Mouse (Mus musculus): Measurements from ENCODE around the gene Nampt.

Nampt gene

GRCm38 (mm10) chr12:32819416-32819815 is at the start of gene Nampt:
Nampt (plus strand) TSS chr12:32819545.
- DNase-seq (ENCODE audit: low read depth, low spot score), result peak; percentile 80

DNA sequence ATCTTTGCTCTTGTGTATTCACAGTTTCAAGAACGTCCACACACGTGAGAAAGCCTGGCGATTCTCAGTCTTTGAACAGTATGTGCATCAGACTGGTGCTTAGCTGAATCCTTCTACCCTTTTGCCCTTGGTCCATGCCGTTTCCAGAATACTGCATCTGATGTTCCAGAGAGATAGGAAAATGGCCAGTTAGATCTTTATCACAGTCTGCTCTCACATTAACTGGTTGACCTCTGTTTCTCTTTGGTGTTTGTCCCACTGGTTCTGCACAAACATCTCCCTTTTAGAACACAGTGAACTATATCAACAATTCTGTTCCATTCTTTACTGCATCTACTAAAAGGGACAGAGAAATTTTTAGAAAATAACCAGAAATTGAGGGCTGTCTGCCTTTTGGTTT is 48.6 kb upstream of the Nampt start:
- no peak for DNase-seq (ENCODE audit: low read depth, low spot score)

- no peak for DNase-seq (ENCODE audit: low read depth, low spot score)
Measured at GRCm38 (mm10) chr12:32774592-32774991, 44.8 kb upstream of the Nampt start.

- DNase-seq (ENCODE audit: low read depth, low spot score), result no peak
Measured at GRCm38 (mm10) chr12:32789092-32789491, 30.3 kb upstream of the Nampt start.

- no peak for DNase-seq (ENCODE audit: low read depth, low spot score)
Measured at GRCm38 (mm10) chr12:32795765-32796471, 23.4 kb upstream of the Nampt start.

GRCm38 (mm10) chr12:32797438-32797837 is 21.9 kb upstream of the Nampt start:
- DNase-seq (ENCODE audit: low read depth, low spot score), result no peak

DNA sequence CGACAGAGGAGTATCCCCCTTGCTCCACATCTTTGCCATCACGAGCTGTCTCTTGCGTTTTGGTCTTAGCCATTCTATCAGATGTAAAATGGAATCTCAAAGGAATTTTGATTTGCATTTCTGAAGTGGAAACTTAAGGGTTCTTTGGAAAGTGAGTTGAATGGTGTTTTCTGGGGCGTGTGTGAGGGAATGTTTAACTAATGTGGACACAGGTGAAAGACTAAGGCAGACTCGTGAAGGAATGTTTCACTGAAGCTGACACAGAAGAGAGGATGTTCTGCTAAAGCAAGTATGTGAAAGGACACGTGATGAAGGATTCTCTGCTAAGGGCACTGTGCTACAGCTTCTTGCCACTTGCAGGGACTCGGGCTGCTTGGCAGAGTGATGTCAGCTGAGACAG is 18.3 kb upstream of the Nampt start:
- no peak for DNase-seq (ENCODE audit: low read depth, low spot score)

DNA sequence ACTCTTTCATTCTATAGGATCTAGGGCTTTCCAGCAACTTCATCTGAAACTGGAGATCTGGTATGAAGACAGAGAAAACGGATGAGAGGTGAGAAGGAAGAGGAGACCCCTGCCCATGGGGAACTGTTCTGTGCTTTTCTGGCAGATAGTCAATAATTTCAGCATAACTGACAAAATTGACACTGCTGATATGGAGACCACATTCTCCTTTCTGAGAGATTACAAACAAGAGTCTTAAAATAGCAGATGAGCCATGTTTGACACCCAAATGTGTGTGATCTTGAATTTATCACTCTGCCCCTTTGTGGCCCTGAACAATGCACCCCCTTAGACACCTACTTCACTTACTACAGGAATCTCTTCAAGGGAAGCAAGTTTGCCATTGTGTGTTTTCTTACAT is 13.8 kb upstream of the Nampt start:
- DNase-seq (ENCODE audit: low read depth, low spot score), result no peak

- peak; percentile 99 for DNase-seq (ENCODE audit: low read depth, low spot score)
Measured at GRCm38 (mm10) chr12:32819823-32820605, 669 bp downstream of the Nampt start.

- DNase-seq (ENCODE audit: low read depth, low spot score), result peak; percentile 82
Measured at GRCm38 (mm10) chr12:32820688-32821503, 1.6 kb downstream of the Nampt start.

- DNase-seq (ENCODE audit: low read depth, low spot score), result no peak
Measured at GRCm38 (mm10) chr12:32821504-32822011, 2.2 kb downstream of the Nampt start.

GRCm38 (mm10) chr12:32822066-32822465 is 2.7 kb downstream of the Nampt start:
- DNase-seq (ENCODE audit: low read depth, low spot score), result no peak

- peak; percentile 93 for DNase-seq (ENCODE audit: low read depth, low spot score)
Measured at GRCm38 (mm10) chr12:32824586-32824985, 5.2 kb downstream of the Nampt start.

DNA sequence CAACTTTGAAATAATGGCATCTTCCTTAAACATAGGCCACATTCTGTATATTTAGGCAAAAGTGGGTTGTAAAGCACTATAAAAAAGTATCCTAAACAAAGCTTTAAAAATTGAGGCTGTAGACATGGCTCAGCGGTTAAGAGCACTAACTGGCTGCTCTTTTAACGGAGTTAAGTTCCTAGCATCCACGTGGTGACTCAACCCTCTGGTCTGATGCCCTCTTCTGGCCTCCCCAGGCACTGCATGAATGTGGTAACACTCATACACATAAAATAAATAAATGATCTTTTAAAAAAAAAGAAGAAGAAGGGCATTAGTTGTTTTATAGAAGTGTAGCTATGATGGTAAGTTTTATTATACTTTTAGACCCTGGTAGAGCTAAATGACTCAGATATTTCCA is 7.6 kb downstream of the Nampt start:
- DNase-seq (ENCODE audit: low read depth, low spot score), result peak; percentile 77

GRCm38 (mm10) chr12:32828137-32828760 is 8.9 kb downstream of the Nampt start:
- no peak for DNase-seq (ENCODE audit: low read depth, low spot score)

DNA sequence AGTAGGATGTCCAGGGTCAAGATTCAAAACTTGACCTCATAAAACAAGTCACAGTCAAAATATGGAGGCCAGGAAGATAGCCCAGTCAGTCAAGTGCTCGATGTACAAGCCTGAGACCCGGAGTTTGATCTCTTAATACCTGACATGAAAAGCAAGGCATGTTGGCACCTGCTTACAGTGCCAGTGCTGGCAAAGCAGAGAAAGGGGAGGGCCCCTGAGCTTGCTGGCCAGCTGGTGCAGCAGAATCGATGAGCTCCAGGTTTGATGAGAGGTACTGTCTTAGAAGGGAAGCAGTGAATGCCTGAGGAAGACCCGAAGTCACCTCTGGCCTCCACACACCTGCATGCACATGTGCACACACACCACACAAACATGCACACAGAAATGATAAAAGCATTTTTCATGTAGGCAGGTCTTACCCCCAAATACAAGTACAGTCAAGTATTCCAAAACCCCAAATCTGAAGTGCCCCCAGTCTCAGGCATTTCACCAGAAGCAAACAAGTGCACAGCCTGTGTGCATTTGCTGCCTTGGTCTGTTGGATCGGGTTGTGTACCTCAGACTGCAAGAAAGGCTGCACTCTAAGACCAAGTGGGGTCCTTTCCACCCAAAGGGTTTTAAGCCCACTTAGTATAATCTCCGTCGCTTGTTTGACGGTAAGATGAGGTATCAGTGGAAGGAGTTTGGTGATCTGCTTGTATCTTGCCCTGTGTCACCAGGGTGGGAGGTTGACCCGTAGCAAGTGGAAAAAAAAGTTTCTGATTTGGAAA is 10.2 kb downstream of the Nampt start:
- no peak for DNase-seq (ENCODE audit: low read depth, low spot score)

GRCm38 (mm10) chr12:32832076-32832475 is 12.7 kb downstream of the Nampt start:
- no peak for DNase-seq (ENCODE audit: low read depth, low spot score)

- no peak for DNase-seq (ENCODE audit: low read depth, low spot score)
Measured at GRCm38 (mm10) chr12:32834781-32835180, 15.4 kb downstream of the Nampt start.

GRCm38 (mm10) chr12:32835235-32835634 is 15.9 kb downstream of the Nampt start:
- no peak for DNase-seq (ENCODE audit: low read depth, low spot score)

GRCm38 (mm10) chr12:32838406-32838805 is 19.1 kb downstream of the Nampt start:
- no peak for DNase-seq (ENCODE audit: low read depth, low spot score)

GRCm38 (mm10) chr12:32838954-32839353 is 19.6 kb downstream of the Nampt start:
- DNase-seq (ENCODE audit: low read depth, low spot score), result no peak

Data from ZHBTc4 (cell line).